Mouse (Mus musculus) brain, embryonic 14.5 days (tissue): ENCODE results near the gene Gimap7.

Experiments used
- CTCF ChIP-seq: fragments of 200-500 bp; IDR thresholded peaks from 2 replicates; pipeline ENCODE4 v1.5.1; 2012; ENCODE audit warnings: inconsistent platforms, mild to moderate bottlenecking, moderate library complexity, borderline replicate concordance; ENCODE audit not compliant: insufficient read depth, insufficient read length; ENCODE audit errors: extremely low read depth
- POLR2A ChIP-seq: fragments of 200-500 bp; IDR thresholded peaks from 2 replicates; pipeline ENCODE4 v1.6.1; 2012; ENCODE audit warnings: mild to moderate bottlenecking, inconsistent platforms, borderline replicate concordance; ENCODE audit not compliant: poor library complexity, insufficient read depth, insufficient read length, severe bottlenecking; ENCODE audit errors: extremely low read depth

- no peak for TF ChIP-seq CTCF
- TF ChIP-seq POLR2A, result no peak
Observed at GRCm38 (mm10) chr6:48702146-48702545, 16.3 kb upstream of the Gimap7 start.
